Mouse (Mus musculus): ENCODE results near the gene Gm20388. TPM values are rescaled to one million over a fixed set of nuclear protein-coding genes. Genes with fewer than 3 reads are reported as not detected.

The Gm20388 gene
- polyA plus RNA-seq, 1 experiment from 2014 or later: 8.3 TPM

DNA sequence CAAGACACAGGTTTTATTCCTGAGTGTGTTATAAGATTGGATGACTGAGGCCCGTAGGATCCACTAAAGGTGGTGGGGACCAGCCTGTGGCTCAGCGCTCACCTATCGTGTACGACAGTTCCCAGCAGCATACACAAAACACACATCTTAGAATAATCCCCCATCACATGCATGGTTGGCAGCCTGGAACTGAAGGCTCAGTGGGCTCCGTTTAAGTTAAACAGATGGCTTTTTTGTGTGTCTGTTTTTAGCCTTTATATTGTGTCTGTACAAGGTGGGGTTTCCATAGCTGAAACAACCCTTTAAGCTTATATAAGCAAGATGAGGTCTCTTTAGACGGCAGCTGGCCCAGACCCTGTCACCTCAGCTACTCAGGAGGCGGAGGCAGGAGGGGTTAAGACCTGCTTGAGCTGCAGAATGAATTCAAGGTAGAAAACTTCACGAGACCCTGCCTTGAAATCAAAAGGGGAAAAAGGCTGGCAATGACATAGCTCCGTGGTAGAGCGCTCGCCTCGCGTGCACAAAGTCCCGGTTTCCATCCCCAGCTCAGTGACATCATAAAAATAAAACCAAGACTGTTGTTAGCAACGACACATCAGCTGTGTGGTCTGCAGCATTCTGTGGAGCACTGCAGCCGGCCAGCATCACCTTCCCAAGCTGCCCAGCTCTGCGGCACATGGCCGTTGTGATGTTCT is 835.5 kb downstream of the Gm20388 start:
- Histone ChIP-seq H3K27me3 (replicated peaks; ENCODE audit: control insufficient read depth, insufficient read depth, low read length) (no peaks in the 10 kb centered on the region), H3K36me3 (ENCODE audit: control insufficient read depth, insufficient read depth, low read length) (peaks cover 2% of the 10 kb centered on the region), H3K4me3 (ENCODE audit: low read depth, low read length) (no peak overlapping the region), H3K9ac (ENCODE audit: low read length) (no peak overlapping the region), H3K4me2 (ENCODE audit: low read length) (no peak overlapping the region), H3K27ac (ENCODE audit: low read depth) (0 out of 2 replicates have a peak overlapping the region, but pooled peaks have one; percentile 19), H3K4me1 (replicated peaks; ENCODE audit: control insufficient read depth, insufficient read depth, low read length) (peaks cover 37% of the 10 kb centered on the region), H3K9me3 (ENCODE audit: control insufficient read depth, low read length) (no peaks in the 10 kb centered on the region)
- ATAC-seq (replicated peaks; ENCODE audit: low FRiP score, low TSS enrichment, low read depth) (no peak), DNase-seq (ENCODE audit: low spot score) (no peak)
- WGBS: 74% methylated on average over 18 of the region's 18 CpGs

DNA sequence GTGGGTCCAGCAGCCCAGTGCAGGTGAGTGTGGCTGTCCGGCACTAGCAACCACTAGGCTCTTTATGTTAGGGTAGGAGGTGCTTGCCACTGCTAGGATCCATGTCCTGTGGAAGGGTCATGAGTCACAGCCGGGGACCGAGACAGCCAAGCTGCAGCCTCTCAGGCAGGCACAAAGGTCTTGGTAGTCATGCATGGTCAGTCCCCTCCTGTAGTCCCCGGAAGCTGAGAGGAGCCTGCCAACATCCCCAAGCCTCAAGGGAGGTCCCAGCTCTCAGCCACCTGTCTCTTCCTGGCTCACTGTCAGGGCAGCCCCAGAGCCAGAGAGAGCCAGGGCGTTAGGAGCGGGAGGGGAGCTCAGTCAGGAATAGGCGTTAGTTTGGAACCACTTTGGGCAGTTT is 836.6 kb downstream of the Gm20388 start:
- Histone ChIP-seq H3K4me1 (replicated peaks; ENCODE audit: control insufficient read depth, insufficient read depth, low read length) (peaks cover 48% of the 10 kb centered on the region), H3K27me3 (replicated peaks; ENCODE audit: control insufficient read depth, insufficient read depth, low read length) (no peaks in the 10 kb centered on the region), H3K9me3 (ENCODE audit: control insufficient read depth, low read length) (no peaks in the 10 kb centered on the region), H3K4me3 (ENCODE audit: low read depth, low read length) (no peak overlapping the region), H3K36me3 (ENCODE audit: control insufficient read depth, insufficient read depth, low read length) (peaks cover 2% of the 10 kb centered on the region), H3K27ac (ENCODE audit: low read depth) (no peak overlapping the region), H3K4me2 (ENCODE audit: low read length) (no peak overlapping the region), H3K9ac (ENCODE audit: low read length) (no peak overlapping the region)
- DNase-seq (ENCODE audit: low spot score) (no peak), ATAC-seq (replicated peaks; ENCODE audit: low FRiP score, low TSS enrichment, low read depth) (no peak)
- WGBS: 87% methylated on average over 7 of the region's 7 CpGs

DNA sequence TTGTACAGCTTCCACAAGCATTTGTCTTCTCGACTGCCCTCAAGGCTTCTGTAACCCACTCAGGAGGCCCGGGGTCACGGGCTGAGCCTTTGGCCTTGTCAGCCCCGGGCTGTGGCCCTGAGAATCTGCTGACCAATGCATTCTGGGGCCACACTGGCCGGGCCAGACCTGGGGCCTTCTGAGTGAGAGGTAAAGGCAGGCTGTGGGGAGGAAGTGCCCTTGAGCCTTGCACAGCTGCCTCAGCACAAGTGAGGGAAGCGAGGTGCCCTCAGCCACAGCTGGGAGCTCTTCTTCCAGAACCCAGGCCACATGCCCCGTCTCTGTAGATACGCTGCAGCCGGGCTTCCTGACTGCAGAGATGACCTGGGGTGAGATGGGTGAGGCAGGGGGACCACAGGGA is 840.0 kb downstream of the Gm20388 start:
- 81% methylated on average over 9 of the region's 9 CpGs for WGBS
- no peak overlapping the region for H3K27ac ChIP-seq (ENCODE audit: low read depth)
- H3K4me3 ChIP-seq (ENCODE audit: low read depth, low read length): no peak overlapping the region
- H3K9ac ChIP-seq (ENCODE audit: low read length): no peak overlapping the region
- H3K36me3 ChIP-seq (ENCODE audit: control insufficient read depth, insufficient read depth, low read length): peaks cover 7% of the 10 kb centered on the region
- ATAC-seq (replicated peaks; ENCODE audit: low FRiP score, low TSS enrichment, low read depth) (no peak), DNase-seq (ENCODE audit: low spot score) (no peak)
- peaks cover 26% of the 10 kb centered on the region for H3K4me1 ChIP-seq (replicated peaks; ENCODE audit: control insufficient read depth, insufficient read depth, low read length)
- H3K4me2 ChIP-seq (ENCODE audit: low read length): no peak overlapping the region
- H3K9me3 ChIP-seq (ENCODE audit: control insufficient read depth, low read length): no peaks in the 10 kb centered on the region
- no peaks in the 10 kb centered on the region for H3K27me3 ChIP-seq (replicated peaks; ENCODE audit: control insufficient read depth, insufficient read depth, low read length)

DNA sequence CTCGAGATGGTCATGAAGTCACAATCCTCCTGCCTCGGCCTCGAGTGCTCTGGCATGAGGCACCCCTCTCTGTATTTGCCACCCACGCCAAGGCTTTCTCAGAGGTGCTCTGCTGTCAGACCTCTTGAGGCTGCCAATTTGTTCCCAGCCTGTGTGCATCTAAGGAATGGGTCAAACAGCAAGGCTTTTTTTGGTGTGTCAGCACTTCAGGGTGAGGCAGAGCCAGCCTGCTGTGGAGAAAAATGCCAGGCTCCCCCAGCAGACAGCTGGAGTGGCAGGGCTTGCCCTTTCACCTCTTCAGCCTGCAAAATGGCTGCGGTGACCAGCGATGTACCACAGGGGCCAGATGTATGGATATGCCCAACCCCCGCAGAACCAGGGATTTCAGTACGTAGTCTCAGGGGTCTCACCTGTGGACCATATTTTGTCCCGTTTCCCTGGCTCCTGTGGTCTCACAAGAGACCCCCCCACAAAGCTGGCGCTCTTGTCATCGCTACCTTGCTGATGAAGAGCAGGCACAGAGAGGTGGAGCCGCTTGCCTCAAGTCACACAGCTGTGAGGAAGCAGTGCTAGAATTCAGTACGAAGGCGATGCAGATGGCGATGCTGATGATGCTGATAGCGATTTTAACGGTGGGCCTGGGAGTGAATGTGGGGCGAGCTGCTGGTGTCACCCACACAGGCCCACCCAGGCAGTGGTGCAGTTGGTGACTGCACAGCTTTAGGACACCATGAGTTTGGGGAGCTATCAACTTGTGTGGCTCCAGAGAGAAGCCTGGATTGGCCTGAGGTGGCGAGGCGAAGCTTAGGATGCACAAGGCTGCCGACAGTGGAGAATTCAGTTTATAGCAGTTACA is 840.8 kb downstream of the Gm20388 start:
- Histone ChIP-seq H3K27me3 (replicated peaks; ENCODE audit: control insufficient read depth, insufficient read depth, low read length) (no peaks in the 10 kb centered on the region), H3K4me1 (replicated peaks; ENCODE audit: control insufficient read depth, insufficient read depth, low read length) (peaks cover 28% of the 10 kb centered on the region), H3K9ac (ENCODE audit: low read length) (no peak overlapping the region), H3K9me3 (ENCODE audit: control insufficient read depth, low read length) (no peaks in the 10 kb centered on the region), H3K4me2 (ENCODE audit: low read length) (peak overlapping the region; percentile 30), H3K4me3 (ENCODE audit: low read depth, low read length) (no peak overlapping the region), H3K27ac (ENCODE audit: low read depth) (peak overlapping the region; percentile 87), H3K36me3 (ENCODE audit: control insufficient read depth, insufficient read depth, low read length) (peaks cover 7% of the 10 kb centered on the region)
- WGBS: 56% methylated on average over 21 of the region's 21 CpGs
- ATAC-seq (replicated peaks; ENCODE audit: low FRiP score, low TSS enrichment, low read depth) (peak; percentile 18; the same call in 1 of the 2 replicates), DNase-seq (ENCODE audit: low spot score) (no peak)

DNA sequence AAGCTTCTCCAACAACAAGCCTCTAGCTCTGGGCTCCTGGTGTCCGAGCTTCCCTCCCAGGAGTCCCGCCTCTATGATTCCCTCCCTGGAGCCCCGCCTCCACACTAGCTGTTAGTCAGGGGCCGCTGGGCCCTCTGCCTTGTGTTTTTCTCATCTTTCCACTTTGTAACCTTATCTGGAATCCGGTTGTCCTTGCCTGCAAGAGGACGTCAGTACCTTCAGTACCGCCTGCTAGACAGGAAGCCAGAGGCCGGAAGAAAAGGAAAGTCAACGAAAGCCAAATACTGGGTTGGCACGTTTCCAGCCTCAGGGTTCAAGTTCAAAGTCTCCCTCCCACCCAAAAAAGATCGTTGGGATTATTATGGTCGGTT is 841.4 kb downstream of the Gm20388 start:
- peak overlapping the region; percentile 30 for H3K4me2 ChIP-seq (ENCODE audit: low read length)
- peak overlapping the region; percentile 87 for H3K27ac ChIP-seq (ENCODE audit: low read depth)
- WGBS: 1% methylated on average over 12 of the region's 12 CpGs
- H3K9me3 ChIP-seq (ENCODE audit: control insufficient read depth, low read length): no peaks in the 10 kb centered on the region
- H3K9ac ChIP-seq (ENCODE audit: low read length): no peak overlapping the region
- no peaks in the 10 kb centered on the region for H3K27me3 ChIP-seq (replicated peaks; ENCODE audit: control insufficient read depth, insufficient read depth, low read length)
- peaks cover 7% of the 10 kb centered on the region for H3K36me3 ChIP-seq (ENCODE audit: control insufficient read depth, insufficient read depth, low read length)
- DNase-seq (ENCODE audit: low spot score) (peak; percentile 77), ATAC-seq (replicated peaks; ENCODE audit: low FRiP score, low TSS enrichment, low read depth) (peak; percentile 73)
- peaks cover 28% of the 10 kb centered on the region for H3K4me1 ChIP-seq (replicated peaks; ENCODE audit: control insufficient read depth, insufficient read depth, low read length)
- H3K4me3 ChIP-seq (ENCODE audit: low read depth, low read length): no peak overlapping the region

DNA sequence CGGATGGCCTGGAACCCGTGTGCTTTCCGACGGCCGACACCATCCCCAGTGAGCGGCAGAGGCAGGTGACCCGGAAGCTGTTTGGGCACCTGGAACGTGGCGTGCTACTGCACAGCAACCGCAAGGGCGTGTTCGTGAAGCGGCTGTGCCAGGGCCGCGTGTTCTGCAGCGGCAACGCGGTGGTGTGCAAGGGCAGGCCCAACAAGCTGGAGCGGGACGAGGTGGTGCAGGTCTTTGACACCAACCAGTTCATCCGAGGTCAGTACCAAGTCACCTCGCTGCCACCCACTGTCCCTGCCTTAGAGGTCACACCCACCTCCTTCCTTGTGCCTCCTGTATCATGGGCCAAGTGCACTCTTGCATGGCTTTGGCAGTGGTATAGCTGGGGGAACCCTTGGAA is 842.8 kb downstream of the Gm20388 start:
- Histone ChIP-seq H3K4me1 (replicated peaks; ENCODE audit: control insufficient read depth, insufficient read depth, low read length) (peaks cover 28% of the 10 kb centered on the region), H3K4me3 (ENCODE audit: low read depth, low read length) (no peak overlapping the region), H3K9ac (ENCODE audit: low read length) (no peak overlapping the region), H3K36me3 (ENCODE audit: control insufficient read depth, insufficient read depth, low read length) (peaks cover 7% of the 10 kb centered on the region; the same call in 1 of the 2 replicates), H3K27me3 (replicated peaks; ENCODE audit: control insufficient read depth, insufficient read depth, low read length) (no peaks in the 10 kb centered on the region), H3K4me2 (ENCODE audit: low read length) (no peak overlapping the region), H3K9me3 (ENCODE audit: control insufficient read depth, low read length) (no peaks in the 10 kb centered on the region), H3K27ac (ENCODE audit: low read depth) (no peak overlapping the region)
- 96% methylated on average over 22 of the region's 22 CpGs for WGBS
- no peak for DNase-seq (ENCODE audit: low spot score)
- no peak for ATAC-seq (replicated peaks; ENCODE audit: low FRiP score, low TSS enrichment, low read depth)

DNA sequence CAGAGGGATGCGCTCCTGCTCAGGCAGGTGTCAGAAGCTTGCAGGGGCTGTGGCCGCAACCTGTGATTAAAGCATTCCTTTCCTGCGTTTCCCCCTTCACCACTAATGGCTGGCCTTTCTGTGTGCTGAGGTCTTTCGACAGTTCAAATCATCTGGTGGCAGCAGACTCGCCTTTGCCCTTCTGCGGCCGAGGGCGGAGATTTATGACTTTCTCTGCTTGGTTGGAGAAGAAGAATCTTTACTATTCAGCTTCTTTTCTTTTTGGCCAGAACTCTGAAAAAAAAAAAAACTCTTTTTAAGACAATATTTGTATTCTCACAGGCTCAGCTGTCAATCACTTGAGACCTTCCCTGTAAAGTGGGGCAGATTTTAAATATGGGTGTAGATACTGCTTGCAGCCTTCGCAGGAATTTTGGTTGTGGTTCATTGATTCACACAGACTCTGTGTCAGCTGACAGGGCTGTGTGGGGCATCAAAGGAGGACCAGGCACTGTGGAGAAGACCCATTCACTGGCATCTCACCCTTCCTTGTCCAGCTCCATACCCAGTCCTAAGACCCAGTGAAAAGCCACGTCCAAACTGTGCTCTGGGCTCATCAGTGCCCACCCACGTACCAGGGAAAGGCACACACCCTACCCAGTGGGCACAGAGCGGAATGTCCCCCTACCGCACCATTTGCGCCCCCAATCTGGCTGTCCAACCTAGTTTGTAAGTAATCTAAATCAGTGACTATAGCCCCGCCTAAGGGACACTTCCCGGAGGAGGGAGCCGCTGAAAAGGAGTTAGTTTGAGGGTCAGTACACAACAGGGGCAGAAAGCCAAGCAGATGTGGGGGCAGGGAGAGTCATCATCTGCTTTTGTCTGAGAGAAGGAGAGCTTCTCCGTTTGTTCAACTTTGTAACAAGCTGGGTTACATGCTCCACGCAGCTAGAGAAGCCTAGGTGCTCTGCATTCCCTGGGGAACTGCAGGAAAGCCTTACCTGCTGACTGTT is 845.0 kb downstream of the Gm20388 start:
- Histone ChIP-seq H3K9ac (ENCODE audit: low read length) (no peak overlapping the region), H3K9me3 (ENCODE audit: control insufficient read depth, low read length) (no peaks in the 10 kb centered on the region), H3K27me3 (replicated peaks; ENCODE audit: control insufficient read depth, insufficient read depth, low read length) (no peaks in the 10 kb centered on the region), H3K4me3 (ENCODE audit: low read depth, low read length) (no peak overlapping the region), H3K4me2 (ENCODE audit: low read length) (no peak overlapping the region), H3K36me3 (ENCODE audit: control insufficient read depth, insufficient read depth, low read length) (0 out of 2 replicates have a peak, but pooled peaks cover 5% of the 10 kb centered on the region), H3K4me1 (replicated peaks; ENCODE audit: control insufficient read depth, insufficient read depth, low read length) (peaks cover 28% of the 10 kb centered on the region), H3K27ac (ENCODE audit: low read depth) (no peak overlapping the region)
- no peak for ATAC-seq (replicated peaks; ENCODE audit: low FRiP score, low TSS enrichment, low read depth)
- DNase-seq (ENCODE audit: low spot score): no peak
- WGBS: 46% methylated on average over 19 of the region's 19 CpGs

DNA sequence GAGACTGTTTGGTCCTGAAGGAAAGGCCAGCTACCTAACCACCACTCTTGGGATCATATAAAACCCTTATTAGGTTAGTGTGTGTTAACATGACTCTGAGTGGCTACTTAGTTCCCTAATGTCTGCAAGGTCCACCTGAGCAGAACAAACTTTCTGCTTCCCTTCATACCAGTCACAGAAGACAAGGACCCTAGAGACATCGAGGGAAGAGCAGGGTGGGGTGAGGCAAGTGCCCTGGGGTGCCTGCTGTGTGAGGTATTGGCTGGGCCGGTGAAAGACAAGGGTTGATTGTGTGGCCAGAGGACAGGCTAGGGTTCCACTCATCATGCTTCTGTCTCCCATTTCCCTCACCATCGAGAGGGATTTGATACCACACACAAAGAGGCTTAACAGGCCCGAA is 847.4 kb downstream of the Gm20388 start:
- Histone ChIP-seq H3K4me2 (ENCODE audit: low read length) (no peak overlapping the region), H3K4me1 (replicated peaks; ENCODE audit: control insufficient read depth, insufficient read depth, low read length) (0 out of 2 replicates have a peak, but pooled peaks cover 7% of the 10 kb centered on the region), H3K36me3 (ENCODE audit: control insufficient read depth, insufficient read depth, low read length) (0 out of 2 replicates have a peak, but pooled peaks cover 5% of the 10 kb centered on the region), H3K9ac (ENCODE audit: low read length) (no peak overlapping the region), H3K27ac (ENCODE audit: low read depth) (no peak overlapping the region), H3K4me3 (ENCODE audit: low read depth, low read length) (no peak overlapping the region), H3K27me3 (replicated peaks; ENCODE audit: control insufficient read depth, insufficient read depth, low read length) (no peaks in the 10 kb centered on the region), H3K9me3 (ENCODE audit: control insufficient read depth, low read length) (no peaks in the 10 kb centered on the region)
- no peak for ATAC-seq (replicated peaks; ENCODE audit: low FRiP score, low TSS enrichment, low read depth)
- DNase-seq (ENCODE audit: low spot score): no peak
- WGBS: 63% methylated on average over 4 of the region's 4 CpGs
